Mouse (Mus musculus) kidney, adult 2 months (tissue): ENCODE measurements around the gene Snip1.

Experiments
- CTCF ChIP-seq: fragments of 200-500 bp; conservative IDR thresholded peaks from 2 replicates; pipeline ENCODE4 v1.5.1; 2011; ENCODE audit warnings: low read depth, mild to moderate bottlenecking, control low read depth, low read length, moderate library complexity, mixed read lengths; ENCODE audit not compliant: insufficient read depth, insufficient read length
- POLR2A ChIP-seq: fragments of 200-500 bp; IDR thresholded peaks from one replicate; pipeline ENCODE4 v1.6.1; 2011; ENCODE audit warnings: low read depth, low read length, control low read depth

GRCm38 (mm10) chr4:125119721-125120120 is 53.2 kb downstream of the Snip1 start:
- TF ChIP-seq CTCF (no peak), POLR2A (no peak)
